26 mouse cellular contexts compared by ENCODE assay signal in genomic region chr9:77684938-77685337, GRCm38 (mm10). TPM values are rescaled to one million over a fixed set of nuclear protein-coding genes. Genes with fewer than 3 reads are reported as not detected.
DNase-seq lines count a peak whose midpoint lies in the region; ATAC-seq and TF ChIP-seq lines count a peak whose summit lies in the region.
"Had no signal": no experiment of that assay in that cellular context is flagged by ENCODE, and none has a peak within 500 bp of the region (broad histone marks: within the 10 kb centered on the region; RNA-seq: fewer than 3 reads in every experiment).

No protein-coding gene starts in this region.

- no peak for TF ChIP-seq POLR2A in liver, adult 2 months (IDR thresholded peaks at IDR 0.05; ENCODE audit: extremely low read depth, insufficient read depth, low read length)
- no peak for TF ChIP-seq POLR2A in CH12.LX (IDR thresholded peaks at IDR 0.05; ENCODE audit: low read depth, low read length)

- no peaks in the 10 kb centered on the region for H3K27me3 ChIP-seq in intestine, postnatal 0 days (replicated peaks; ENCODE audit: control insufficient read depth, insufficient read depth, low read length)
- H3K27me3 ChIP-seq in intestine, embryonic 15.5 days (replicated peaks) = no peaks in the 10 kb centered on the region
- H3K27me3 ChIP-seq in liver, adult 2 months (ENCODE audit: control insufficient read depth, insufficient read depth, low read length) = no peaks in the 10 kb centered on the region
- no peaks in the 10 kb centered on the region for H3K27me3 ChIP-seq in liver, embryonic 12.5 days (replicated peaks)
- no peaks in the 10 kb centered on the region for H3K27me3 ChIP-seq in CH12.LX (replicated peaks)
- no peaks in the 10 kb centered on the region for H3K27me3 ChIP-seq in Patski
- H3K27me3 ChIP-seq: forebrain, embryonic 15.5 days; kidney, embryonic 15.5 days; limb, embryonic 12.5 days; megakaryocyte, embryonic 14.5 days; neural tube, embryonic 12.5 days had no signal

- ATAC-seq in intestine, postnatal 0 days = no peak
- no peak for ATAC-seq in intestine, embryonic 15.5 days
- no peak for ATAC-seq in liver, embryonic 12.5 days
- no peak for ATAC-seq in Patski
- ATAC-seq: forebrain, embryonic 15.5 days; inflammation-experienced regulatory T-cells, adult 6 months had no signal

- POLR2A ChIA-PET in Patski (lab: Charles Lee) = interaction anchor here (2.0 kb wide), 1 partner anchor 12 kb away, joined by 8 read pairs; no protein-coding TSS in a partner anchor

- no peak overlapping the region for H3K27ac ChIP-seq in intestine, postnatal 0 days (ENCODE audit: low read depth, low read length)
- no peak overlapping the region for H3K27ac ChIP-seq in intestine, embryonic 15.5 days
- no peak overlapping the region for H3K27ac ChIP-seq in liver, adult 2 months (replicated peaks; ENCODE audit: insufficient read depth, low read depth, low read length)
- no peak overlapping the region for H3K27ac ChIP-seq in liver, embryonic 12.5 days
- H3K27ac ChIP-seq in CH12.LX (ENCODE audit: insufficient read depth, low read depth) = no peak overlapping the region
- H3K27ac ChIP-seq: embryonic facial prominence, embryonic 10.5 days; forebrain, embryonic 15.5 days; hindbrain, embryonic 14.5 days; kidney, embryonic 15.5 days; limb, embryonic 12.5 days; neural tube, embryonic 12.5 days had no signal

- H3K4me1 ChIP-seq in intestine, postnatal 0 days (replicated peaks; ENCODE audit: control insufficient read depth, insufficient read depth, low read length) = no peaks in the 10 kb centered on the region
- no peaks in the 10 kb centered on the region for H3K4me1 ChIP-seq in intestine, embryonic 15.5 days (replicated peaks)
- no peaks in the 10 kb centered on the region for H3K4me1 ChIP-seq in liver, adult 2 months (ENCODE audit: control insufficient read depth, insufficient read depth, low read length)
- no peaks in the 10 kb centered on the region for H3K4me1 ChIP-seq in liver, embryonic 12.5 days
- H3K4me1 ChIP-seq in CH12.LX (ENCODE audit: control insufficient read depth in 1 of 2, insufficient read depth in 2 of 2) = peaks cover 0 to 4% of the 10 kb centered on the region in 2 experiments; a peak in 1 of 4 replicates
- H3K4me1 ChIP-seq: embryonic facial prominence, embryonic 10.5 days; forebrain, embryonic 15.5 days; kidney, embryonic 15.5 days; limb, embryonic 12.5 days; neural tube, embryonic 12.5 days had no signal

- CTCF ChIA-PET in Patski (lab: Charles Lee) = interaction anchor here (0.6 to 2.7 kb wide), 11 partner anchors 16 to 91 kb away, joined by 3 to 10 read pairs (median 5); partner anchors contain the start of gene Gclc

- TF ChIP-seq CTCF in intestine, postnatal 0 days (IDR thresholded peaks at IDR 0.05; ENCODE audit: low read depth) = peak; percentile 60
- TF ChIP-seq CTCF in liver, adult 2 months (IDR thresholded peaks at IDR 0.05; ENCODE audit: low read depth, low read length) = no peak
- TF ChIP-seq CTCF in CH12.LX (conservative IDR thresholded peaks at IDR 0.05 in 1 of 2, IDR thresholded peaks at IDR 0.05 in 1 of 2; ENCODE audit: low read depth in 2 of 2, low read length in 2 of 2) (peak in 1 of 2 experiments; percentile 71; a peak in 2 of 4 replicates), Patski (IDR thresholded peaks at IDR 0.05) (peak; percentile 37)

- peak; percentile 77 for TF ChIP-seq RAD21 in CH12.LX (IDR thresholded peaks at IDR 0.05; ENCODE audit: low read depth, low read length)

- H3K9me3 ChIP-seq in intestine, postnatal 0 days (ENCODE audit: control insufficient read depth) = no peaks in the 10 kb centered on the region
- no peaks in the 10 kb centered on the region for H3K9me3 ChIP-seq in intestine, embryonic 15.5 days
- H3K9me3 ChIP-seq in liver, embryonic 12.5 days (replicated peaks) = no peaks in the 10 kb centered on the region
- no peaks in the 10 kb centered on the region for H3K9me3 ChIP-seq in CH12.LX (replicated peaks; ENCODE audit: low read length)
- H3K9me3 ChIP-seq: embryonic facial prominence, embryonic 10.5 days; forebrain, embryonic 15.5 days; kidney, embryonic 15.5 days; limb, embryonic 12.5 days; megakaryocyte, embryonic 14.5 days; neural tube, embryonic 12.5 days had no signal

- H3K4me2 ChIP-seq in intestine, postnatal 0 days (replicated peaks; ENCODE audit: low read depth) = no peak overlapping the region
- no peak overlapping the region for H3K4me2 ChIP-seq in intestine, embryonic 15.5 days (replicated peaks)
- no peak overlapping the region for H3K4me2 ChIP-seq in liver, embryonic 12.5 days
- no peak overlapping the region for H3K4me2 ChIP-seq in CH12.LX (ENCODE audit: insufficient read depth, low read depth, poor library complexity, severe bottlenecking)
- H3K4me2 ChIP-seq: forebrain, embryonic 15.5 days; hindbrain, embryonic 14.5 days; kidney, embryonic 15.5 days; limb, embryonic 12.5 days; neural tube, embryonic 12.5 days had no signal

- no peaks in the 10 kb centered on the region for H3K79me2 ChIP-seq in liver, adult 2 months (ENCODE audit: control insufficient read depth, insufficient read depth, low read length)
- H3K79me2 ChIP-seq in CH12.LX (replicated peaks; ENCODE audit: control insufficient read depth, extremely low read depth, insufficient read depth, poor library complexity, severe bottlenecking) = no peaks in the 10 kb centered on the region

- in situ Hi-C loops in CH12.LX (cut with MboI; ENCODE audit: low pct_ligation_motif_present, low pct_unique_long_range_greater_than_20kb, low sequenced_read_pairs) = no loop called here
- in situ Hi-C loops in Patski (cut with MboI; ENCODE audit: low pct_unique_long_range_greater_than_20kb) = no loop called here

- dilution Hi-C loops in CH12.LX (cut with MboI; ENCODE audit: extremely low pct_ligation_motif_present, extremely low pct_unique_long_range_greater_than_20kb, low sequenced_read_pairs) = no loop called here

- no peak overlapping the region for H3K9ac ChIP-seq in intestine, postnatal 0 days (ENCODE audit: low read depth, low read length)
- H3K9ac ChIP-seq in intestine, embryonic 15.5 days = no peak overlapping the region
- no peak overlapping the region for H3K9ac ChIP-seq in liver, adult 2 months (ENCODE audit: low read depth, low read length)
- H3K9ac ChIP-seq in liver, embryonic 12.5 days = no peak overlapping the region
- H3K9ac ChIP-seq in CH12.LX (ENCODE audit: insufficient read depth, low read depth) = no peak overlapping the region
- H3K9ac ChIP-seq: forebrain, embryonic 15.5 days; hindbrain, embryonic 14.5 days; kidney, embryonic 15.5 days; limb, embryonic 12.5 days; neural tube, embryonic 12.5 days had no signal

- 68% methylated on average over 4 of the region's 4 CpGs for WGBS in intestine, postnatal 0 days
- WGBS in intestine, embryonic 15.5 days = 73% methylated on average over 4 of the region's 4 CpGs
- WGBS in liver, adult 2 months = 69% methylated on average over 4 of the region's 4 CpGs
- WGBS in liver, embryonic 12.5 days (ENCODE audit: insufficient replicate concordance) = 60% methylated on average over 4 of the region's 4 CpGs

- H3K36me3 ChIP-seq in intestine, postnatal 0 days (ENCODE audit: control insufficient read depth, insufficient read depth) = no peaks in the 10 kb centered on the region
- H3K36me3 ChIP-seq in intestine, embryonic 15.5 days = no peaks in the 10 kb centered on the region
- no peaks in the 10 kb centered on the region for H3K36me3 ChIP-seq in liver, adult 2 months (ENCODE audit: control insufficient read depth, insufficient read depth, low read length)
- no peaks in the 10 kb centered on the region for H3K36me3 ChIP-seq in liver, embryonic 12.5 days
- H3K36me3 ChIP-seq in CH12.LX (replicated peaks in 1 of 2; ENCODE audit: control insufficient read depth in 1 of 2, insufficient read depth in 1 of 2, low read length in 1 of 2) = no peaks in the 10 kb centered on the region
- H3K36me3 ChIP-seq: embryonic facial prominence, embryonic 10.5 days; forebrain, embryonic 15.5 days; kidney, embryonic 15.5 days; limb, embryonic 12.5 days; neural tube, embryonic 12.5 days had no signal

- no peak for TF ChIP-seq EP300 in CH12.LX (IDR thresholded peaks at IDR 0.05; ENCODE audit: low read length)

- DNase-seq in liver, adult 2 months (ENCODE audit: extremely low read depth, low read depth, low spot score) = peak; percentile 44
- DNase-seq in CH12.LX (ENCODE audit: extremely low read depth) (no peak), Patski (ENCODE audit: low read depth, low spot score) (no peak)
- DNase-seq in Muller cell, postnatal 12 days (ENCODE audit: inconsistent ontology term) = no peak
- DNase-seq: adrenal gland, postnatal 36 days; B cell, adult 2 months; cerebellum, adult 11-12 months; cerebellum, postnatal 10 days; gastrocnemius, postnatal 10 days; heart, adult 18-20 months; heart, postnatal 36 days; midbrain, embryonic 14.5 days; right cerebral cortex, postnatal 25 days; thymus, postnatal 14 days had no signal

- H3K4me3 ChIP-seq in intestine, postnatal 0 days (ENCODE audit: low read depth, low read length) = no peak overlapping the region
- H3K4me3 ChIP-seq in intestine, embryonic 15.5 days (replicated peaks) = no peak overlapping the region
- H3K4me3 ChIP-seq in liver, adult 2 months (ENCODE audit: insufficient read depth, low read depth, low read length) = no peak overlapping the region
- no peak overlapping the region for H3K4me3 ChIP-seq in liver, embryonic 12.5 days
- no peak overlapping the region for H3K4me3 ChIP-seq in CH12.LX (replicated peaks in 1 of 3; ENCODE audit: low read depth in 2 of 3, low read length in 2 of 3, poor library complexity in 1 of 3)
- H3K4me3 ChIP-seq: embryonic facial prominence, embryonic 10.5 days; forebrain, embryonic 15.5 days; kidney, embryonic 15.5 days; limb, embryonic 12.5 days; megakaryocyte, embryonic 14.5 days; neural tube, embryonic 12.5 days had no signal

TF ChIP-seq in CH12.LX, 34 proteins besides CTCF, POLR2A, EP300 and RAD21:
- TF ChIP-seq BHLHE40 (IDR thresholded peaks at IDR 0.05; ENCODE audit: low read depth, low read length) (no peak), TCF12 (IDR thresholded peaks at IDR 0.05; ENCODE audit: low read depth, low read length) (no peak), SMC3 (IDR thresholded peaks at IDR 0.05; ENCODE audit: low read depth, low read length) (peak; percentile 81)

RNA-seq across cellular contexts. Expression of gene Klhl31, which starts 48.6 kb away (rescaled TPM):
- 0.03 TPM in 1 of 2 replicates, not detected in the other for polyA plus RNA-seq in intestine, postnatal 0 days (2015; fragmentation: Nextera tagmentation; extraction: Ambion mirVana)
- polyA plus RNA-seq in intestine, embryonic 15.5 days (2015; fragmentation: Nextera tagmentation; extraction: Ambion mirVana) = 0.08 and 0.29 TPM in 2 replicates
- 0.18 TPM in 1 of 2 replicates, not detected in the other for total RNA-seq in liver, adult 2 months (2014; rRNA removed)
- not detected in 2 replicates for polyA plus RNA-seq in liver, adult 2 months (2012; rRNA removed)
- polyA plus RNA-seq in liver, embryonic 12.5 days (2016; fragmentation: Nextera tagmentation; extraction: Ambion mirVana) = 0.08 and 0.29 TPM in 2 replicates
- total RNA-seq in CH12.LX (2012; rRNA removed) = not detected in 2 replicates
- not detected in 2 replicates for total RNA-seq in CH12.LX (2014; rRNA removed)
- not detected in 2 replicates for polyA plus RNA-seq in CH12.LX (2012; ENCODE audit: insufficient read length, low read depth)
- 0.10 TPM for polyA plus RNA-seq in Patski (2021)
- total RNA-seq: adrenal gland, postnatal 36 days had no signal
- polyA plus RNA-seq: midbrain, embryonic 14.5 days; spleen, adult 2 months had no signal
